Mouse (Mus musculus): ENCODE measurements around the gene Rin2.

DNA sequence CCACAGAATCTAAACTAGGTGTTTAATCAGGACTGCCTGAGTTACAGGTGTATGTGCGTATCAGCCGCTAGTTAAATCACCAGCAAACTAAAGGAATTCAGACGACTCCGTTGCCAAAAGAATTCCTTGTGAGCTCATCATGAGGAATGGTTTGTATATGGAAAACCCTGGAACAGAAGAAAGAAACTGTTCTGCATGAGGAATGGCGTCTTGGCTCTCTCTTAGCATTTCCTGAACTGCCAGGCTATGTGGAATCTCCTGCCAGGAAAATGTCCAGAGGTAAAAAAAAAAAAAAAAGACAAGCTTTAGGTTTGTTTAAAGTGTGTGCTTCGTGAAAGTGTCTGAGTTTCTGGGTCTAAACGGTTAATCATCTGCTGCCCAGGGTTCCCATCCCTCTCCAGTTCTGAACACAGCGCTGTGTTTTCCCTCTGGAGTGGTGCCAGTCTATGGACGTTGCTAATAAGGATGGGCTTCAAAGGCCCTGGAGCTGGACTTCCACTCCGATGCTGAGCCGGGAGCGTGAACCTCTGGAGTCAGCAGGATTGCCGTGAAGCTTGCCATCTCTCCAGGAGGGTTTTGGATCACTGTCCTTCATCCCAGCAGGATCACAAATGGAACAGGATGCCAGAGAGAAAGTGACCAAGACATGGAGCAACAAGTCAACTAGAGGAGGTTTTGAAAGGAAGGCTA lies 109.4 kb downstream of the Rin2 start:
- TF ChIP-seq CTCF (IDR thresholded peaks at IDR 0.05; ENCODE audit: control insufficient read depth, insufficient read depth, low read length) (no peak), POLR2A (IDR thresholded peaks at IDR 0.05; ENCODE audit: borderline replicate concordance, control insufficient read depth, low read depth, low read length) (no peak)
